Mouse (Mus musculus): ENCODE results near the gene Il10ra. TPM values are rescaled to one million over a fixed set of nuclear protein-coding genes. Genes with fewer than 3 reads are reported as not detected.

Gene Il10ra
- polyA plus RNA-seq, 1 experiment from 2014 or later, result 0.56 TPM

DNA sequence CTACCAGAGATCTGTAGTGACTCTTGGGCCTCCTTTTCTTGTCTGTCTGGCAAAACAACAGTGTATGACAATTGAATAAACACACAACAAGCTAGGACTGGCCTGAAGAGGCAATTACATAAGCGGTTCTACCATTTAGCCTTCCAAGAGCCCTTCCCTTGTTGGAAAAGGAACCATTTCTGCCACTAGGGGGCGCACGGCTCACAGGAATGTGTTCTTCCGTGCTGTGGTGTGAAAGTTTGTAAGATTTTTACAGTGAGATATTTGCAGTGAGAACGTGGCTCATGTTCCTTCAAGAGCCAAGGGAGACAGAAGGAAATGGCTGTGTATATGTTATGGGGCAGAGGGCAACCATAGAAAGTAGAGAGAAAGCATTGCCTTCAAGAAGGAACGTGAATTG lies 47.4 kb downstream of the Il10ra start:
- no peak for ATAC-seq (ENCODE audit: low FRiP score, low read depth)
- Histone ChIP-seq H3K9me3 (no peaks in the 10 kb centered on the region), H3K27me3 (no peaks in the 10 kb centered on the region; the same call in 1 of the 2 replicates), H3K27ac (replicated peaks) (no peak overlapping the region), H3K4me2 (replicated peaks) (no peak overlapping the region), H3K4me1 (no peaks in the 10 kb centered on the region), H3K4me3 (no peak overlapping the region), H3K9ac (replicated peaks) (no peak overlapping the region), H3K36me3 (no peaks in the 10 kb centered on the region)
- WGBS, result 18% methylated on average over 6 of the region's 6 CpGs

DNA sequence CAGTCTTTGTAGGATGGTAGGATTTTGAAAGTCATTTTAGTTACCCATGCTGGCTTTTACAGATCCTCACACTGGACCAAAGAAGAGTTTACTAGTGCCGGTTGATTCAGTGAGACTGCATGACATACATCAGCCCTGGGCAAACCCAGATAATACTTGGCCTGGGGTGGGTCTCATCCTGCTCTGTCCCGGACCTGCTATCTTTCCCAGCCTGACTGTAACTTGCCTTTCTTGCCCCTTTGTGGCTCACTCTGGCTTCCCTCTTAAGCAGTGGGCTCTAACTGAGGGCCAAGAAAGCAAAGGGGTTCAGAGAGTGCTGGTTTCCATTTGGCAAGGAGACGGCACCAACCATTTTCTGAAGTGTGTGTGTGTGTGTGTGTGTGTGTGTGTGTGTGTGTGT lies 49.3 kb downstream of the Il10ra start:
- H3K4me1 ChIP-seq, result no peaks in the 10 kb centered on the region
- no peak for ATAC-seq (ENCODE audit: low FRiP score, low read depth)
- 88% methylated on average over 3 of the region's 3 CpGs for WGBS
- H3K4me2 ChIP-seq (replicated peaks), result no peak overlapping the region
- H3K36me3 ChIP-seq, result no peaks in the 10 kb centered on the region
- no peak overlapping the region for H3K27ac ChIP-seq (replicated peaks)
- no peak overlapping the region for H3K4me3 ChIP-seq
- H3K27me3 ChIP-seq, result no peaks in the 10 kb centered on the region; the same call in none of the 2 replicates
- no peak overlapping the region for H3K9ac ChIP-seq (replicated peaks)
- H3K9me3 ChIP-seq, result no peaks in the 10 kb centered on the region

DNA sequence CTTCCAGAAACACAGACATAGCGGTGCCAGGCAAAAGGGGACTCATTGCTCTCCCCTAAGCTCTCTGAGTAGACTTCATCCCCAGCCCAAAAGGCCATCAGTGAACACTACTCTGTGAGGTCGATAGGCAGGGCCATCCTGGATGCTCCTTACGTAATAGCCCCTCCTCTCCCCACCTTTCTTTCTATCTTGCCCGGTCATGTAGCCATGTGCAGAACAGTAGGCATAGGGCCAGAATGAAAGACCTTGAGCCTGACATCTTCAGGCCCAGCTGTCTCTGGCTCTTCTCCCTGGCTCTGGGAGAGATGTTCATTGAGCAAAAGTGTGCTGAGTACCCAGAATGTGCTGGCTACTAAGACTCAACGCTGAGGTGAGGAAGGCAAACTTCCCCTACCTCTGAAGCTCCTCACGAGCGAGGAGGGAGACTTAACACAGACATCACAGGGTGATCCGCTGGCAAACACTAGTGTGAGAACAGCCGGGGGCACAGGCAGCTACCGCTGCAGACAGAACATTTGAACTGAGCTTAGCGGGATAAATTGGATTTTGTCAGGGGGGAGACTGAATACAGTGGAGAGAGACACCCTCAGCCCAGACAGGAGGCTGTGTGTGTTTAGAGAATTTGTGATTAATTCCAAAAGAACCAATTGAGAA lies 53.3 kb downstream of the Il10ra start:
- Histone ChIP-seq H3K36me3 (no peaks in the 10 kb centered on the region), H3K4me2 (replicated peaks) (no peak overlapping the region), H3K4me3 (no peak overlapping the region), H3K4me1 (no peaks in the 10 kb centered on the region), H3K27ac (replicated peaks) (no peak overlapping the region), H3K9me3 (no peaks in the 10 kb centered on the region), H3K27me3 (no peaks in the 10 kb centered on the region; the same call in 1 of the 2 replicates), H3K9ac (replicated peaks) (no peak overlapping the region)
- 69% methylated on average over 11 of the region's 11 CpGs for WGBS
- no peak for ATAC-seq (ENCODE audit: low FRiP score, low read depth)

DNA sequence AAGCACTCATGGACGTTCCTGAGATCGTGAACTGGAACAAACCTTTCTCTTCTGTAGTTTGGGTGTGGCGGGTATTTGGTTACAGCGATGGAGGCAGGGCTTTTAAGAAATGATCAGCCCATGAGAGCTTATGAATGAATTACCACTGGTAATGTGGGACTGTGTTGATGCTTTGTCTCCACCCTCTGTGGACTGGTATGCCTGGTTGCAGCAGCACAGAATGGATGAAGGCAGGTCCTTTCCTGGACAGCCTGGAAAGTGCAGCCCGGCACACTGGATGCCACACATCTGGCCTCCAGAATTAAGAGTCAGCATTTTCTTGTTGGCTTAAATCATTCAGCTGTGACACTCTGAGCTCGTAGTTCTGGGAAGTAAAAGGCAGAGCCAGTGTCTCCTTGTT lies 56.9 kb downstream of the Il10ra start:
- ATAC-seq (ENCODE audit: low FRiP score, low read depth), result no peak

DNA sequence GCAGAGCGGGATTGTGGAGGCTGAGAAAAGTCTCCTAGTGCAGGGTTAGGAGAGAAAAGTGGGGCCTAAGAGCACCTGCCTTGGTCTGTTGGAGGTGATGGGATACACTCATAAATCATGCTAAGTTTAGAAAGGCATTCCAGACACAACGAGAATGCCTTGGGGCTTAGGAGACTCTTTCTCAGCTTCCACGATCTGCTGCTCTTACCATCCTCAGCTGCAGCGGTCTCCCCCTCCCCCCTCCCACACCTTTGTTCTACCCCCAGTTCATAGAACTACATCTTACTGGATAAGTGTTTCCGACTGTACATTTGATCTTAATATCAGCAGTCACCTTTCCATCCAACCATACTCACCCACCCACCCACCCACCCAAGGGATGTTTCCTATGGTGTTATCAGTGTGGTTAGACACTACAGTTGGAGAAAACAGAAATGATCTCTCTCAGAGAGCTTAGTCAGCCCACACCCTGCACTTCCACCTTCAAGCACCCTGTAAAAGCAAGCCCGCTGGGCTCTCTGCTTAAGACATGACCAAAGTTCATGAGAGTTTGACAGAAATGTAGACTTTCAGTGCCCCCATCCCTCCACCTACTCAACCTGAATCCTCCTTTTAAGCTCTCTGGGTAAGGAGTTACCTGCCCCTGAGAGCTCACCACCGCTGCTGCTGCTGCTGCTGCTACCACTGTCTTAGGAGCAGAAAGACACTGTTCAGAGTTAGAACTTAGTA lies 61.8 kb downstream of the Il10ra start:
- 86% methylated on average over 7 of the region's 7 CpGs for WGBS

More for the DNA sequence above, 56.9 kb downstream of the Il10ra start:
- Histone ChIP-seq H3K4me3 (no peak overlapping the region), H3K27me3 (no peaks in the 10 kb centered on the region; the same call in 1 of the 2 replicates), H3K9ac (replicated peaks) (no peak overlapping the region), H3K27ac (replicated peaks) (no peak overlapping the region), H3K4me1 (no peaks in the 10 kb centered on the region), H3K4me2 (replicated peaks) (no peak overlapping the region), H3K36me3 (no peaks in the 10 kb centered on the region), H3K9me3 (no peaks in the 10 kb centered on the region)
- 75% methylated on average over 6 of the region's 6 CpGs for WGBS

DNA sequence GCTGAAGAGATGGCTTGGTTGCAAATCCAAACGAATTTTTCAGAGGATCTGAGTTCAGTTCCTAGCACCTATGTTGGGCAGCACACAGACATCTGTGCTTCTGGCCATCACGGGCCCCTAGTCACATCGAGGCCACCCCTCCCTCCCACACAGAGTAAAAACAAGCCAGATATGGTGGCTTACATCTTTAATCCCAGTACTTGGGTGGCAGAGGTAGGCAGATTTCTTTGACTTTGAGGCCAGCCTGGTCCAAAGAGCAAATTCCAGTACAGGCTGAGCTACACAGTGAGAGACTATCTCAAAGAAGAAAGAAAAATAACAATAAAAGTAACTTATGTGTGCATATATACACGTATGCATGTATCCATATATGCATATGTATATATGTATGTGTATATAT lies 62.8 kb downstream of the Il10ra start:
- Histone ChIP-seq H3K36me3 (no peaks in the 10 kb centered on the region), H3K4me3 (no peak overlapping the region), H3K27ac (replicated peaks) (no peak overlapping the region), H3K9ac (replicated peaks) (no peak overlapping the region), H3K4me2 (replicated peaks) (no peak overlapping the region), H3K4me1 (no peaks in the 10 kb centered on the region), H3K9me3 (no peaks in the 10 kb centered on the region), H3K27me3 (no peaks in the 10 kb centered on the region)
- 70% methylated on average over 4 of the region's 4 CpGs for WGBS
- ATAC-seq (ENCODE audit: low FRiP score, low read depth), result no peak

More for the DNA sequence above, 61.8 kb downstream of the Il10ra start:
- Histone ChIP-seq H3K4me1 (no peaks in the 10 kb centered on the region), H3K4me3 (no peak overlapping the region), H3K4me2 (replicated peaks) (no peak overlapping the region), H3K9ac (replicated peaks) (no peak overlapping the region), H3K9me3 (no peaks in the 10 kb centered on the region), H3K36me3 (no peaks in the 10 kb centered on the region), H3K27me3 (no peaks in the 10 kb centered on the region), H3K27ac (replicated peaks) (no peak overlapping the region)
- no peak for ATAC-seq (ENCODE audit: low FRiP score, low read depth)

DNA sequence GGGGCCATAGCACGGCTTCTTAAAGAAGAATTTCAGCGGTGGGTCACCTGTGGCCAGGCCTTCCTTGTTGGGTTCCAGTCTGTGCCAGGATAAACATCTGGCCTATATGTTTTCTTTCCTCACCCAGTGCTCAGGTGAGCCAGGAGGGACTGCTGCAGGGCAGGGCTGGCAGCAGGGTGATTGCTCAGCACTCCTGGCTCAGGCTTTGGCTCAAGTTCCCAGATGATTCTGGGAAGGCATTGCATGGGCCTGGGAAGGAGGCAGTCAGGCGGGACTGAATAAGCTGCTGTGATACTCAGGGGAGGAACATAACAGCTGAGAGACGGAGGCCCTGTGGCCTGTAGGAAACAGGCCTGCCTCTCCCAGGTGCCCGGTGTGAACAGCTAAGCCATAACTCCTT lies 63.8 kb downstream of the Il10ra start:
- no peak overlapping the region for H3K4me2 ChIP-seq (replicated peaks)
- no peak for ATAC-seq (ENCODE audit: low FRiP score, low read depth)
- no peak overlapping the region for H3K4me3 ChIP-seq
- no peaks in the 10 kb centered on the region for H3K9me3 ChIP-seq
- no peak overlapping the region for H3K27ac ChIP-seq (replicated peaks)
- H3K27me3 ChIP-seq, result no peaks in the 10 kb centered on the region
- 79% methylated on average over 5 of the region's 5 CpGs for WGBS
- no peaks in the 10 kb centered on the region for H3K4me1 ChIP-seq
- H3K36me3 ChIP-seq, result no peaks in the 10 kb centered on the region
- no peak overlapping the region for H3K9ac ChIP-seq (replicated peaks)

Small RNA genes lying within 50 kb of the gene (microRNA-seq; reads per million reads assigned to microRNA genes)
- gene Mir7086, result not detected

Other genes with a start within 250 kb of the Il10ra start
- gene Mpzl2, start 229.3 kb downstream of the Il10ra start, polyA plus RNA-seq (2016; fragmentation: Nextera tagmentation; extraction: Ambion mirVana), result 0.67 and 0.98 TPM in 2 replicates
- 2.4 TPM in 2 replicates for gene Mpzl3, start 214.0 kb downstream of the Il10ra start, polyA plus RNA-seq (2016; fragmentation: Nextera tagmentation; extraction: Ambion mirVana)
- gene Jaml, start 190.0 kb downstream of the Il10ra start, polyA plus RNA-seq (2016; fragmentation: Nextera tagmentation; extraction: Ambion mirVana), result 0.17 and 0.25 TPM in 2 replicates
- gene Scn2b, start 151.4 kb downstream of the Il10ra start, polyA plus RNA-seq (2016; fragmentation: Nextera tagmentation; extraction: Ambion mirVana), result 4.2 and 4.3 TPM in 2 replicates
- 0.15 and 0.18 TPM in 2 replicates for gene Scn4b, start 130.8 kb downstream of the Il10ra start, polyA plus RNA-seq (2016; fragmentation: Nextera tagmentation; extraction: Ambion mirVana)
- not detected in 2 replicates for gene BC049352, start 87.1 kb downstream of the Il10ra start, polyA plus RNA-seq (2016; fragmentation: Nextera tagmentation; extraction: Ambion mirVana)
- not detected in 2 replicates for gene Tmprss4, start 65.1 kb downstream of the Il10ra start, polyA plus RNA-seq (2016; fragmentation: Nextera tagmentation; extraction: Ambion mirVana)
- gene Tmprss13, start 50.0 kb upstream of the Il10ra start, polyA plus RNA-seq (2016; fragmentation: Nextera tagmentation; extraction: Ambion mirVana), result 0.07 and 0.10 TPM in 2 replicates
- 197 and 204 TPM in 2 replicates for gene Fxyd6, start 101.0 kb upstream of the Il10ra start, polyA plus RNA-seq (2016; fragmentation: Nextera tagmentation; extraction: Ambion mirVana)
- gene Fxyd2, start 130.5 kb upstream of the Il10ra start, polyA plus RNA-seq (2016; fragmentation: Nextera tagmentation; extraction: Ambion mirVana), result 2.9 and 3.0 TPM in 2 replicates
- gene Dscaml1, start 157.5 kb upstream of the Il10ra start, polyA plus RNA-seq (2016; fragmentation: Nextera tagmentation; extraction: Ambion mirVana), result 2.0 and 2.3 TPM in 2 replicates